Mouse (Mus musculus) c-Kit-positive CD71-positive TER-119-negative erythroid progenitor cells, embryonic 14.5 days (primary cell): ENCODE results near the gene Praf2.
"Not testable (repeated sequence)": the region's sequence is repeated elsewhere in the genome, so short reads cannot be mapped to it uniquely, and the experiment has no call there.

ENCODE experiments used
- DNase-seq: peaks from one replicate; pipeline ENCODE4 v3.0.0-alpha.2; 2013; ENCODE audit warnings: low read depth

Praf2 gene

GRCm38 (mm10) chrX:7728215-7728921 is at the start of gene Praf2:
Gene Praf2 (plus strand): TSS chrX:7728439.
- peak; percentile 73 for DNase-seq

GRCm38 (mm10) chrX:7678986-7679385 is 49.3 kb upstream of the Praf2 start:
- no peak for DNase-seq

GRCm38 (mm10) chrX:7679405-7680056 is 48.7 kb upstream of the Praf2 start:
- DNase-seq: peak; percentile 71

GRCm38 (mm10) chrX:7680057-7680412 is 48.2 kb upstream of the Praf2 start:
- no peak for DNase-seq

GRCm38 (mm10) chrX:7680864-7681263 is 47.4 kb upstream of the Praf2 start, which contains the start of gene Magix:
Gene Magix (minus strand): TSS chrX:7681251.
- no peak for DNase-seq

GRCm38 (mm10) chrX:7688321-7688720 is 39.9 kb upstream of the Praf2 start:
- no peak for DNase-seq

- DNase-seq: no peak
Observed at GRCm38 (mm10) chrX:7690486-7690885, 37.8 kb upstream of the Praf2 start.

GRCm38 (mm10) chrX:7692862-7693261 is 35.4 kb upstream of the Praf2 start:
- DNase-seq: no peak

- DNase-seq: no peak
Observed at GRCm38 (mm10) chrX:7696520-7696919, 31.7 kb upstream of the Praf2 start.

- DNase-seq: peak; percentile 79
Observed at GRCm38 (mm10) chrX:7696954-7697381, 31.3 kb upstream of the Praf2 start, which contains the start of gene Gpkow. Gene Gpkow (plus strand): TSS chrX:7697131.

GRCm38 (mm10) chrX:7713764-7714134 is 14.5 kb upstream of the Praf2 start:
- DNase-seq: not testable (repeated sequence)

- DNase-seq: peak; percentile 89
Observed at GRCm38 (mm10) chrX:7714135-7714899, 13.9 kb upstream of the Praf2 start, which contains the start of gene Wdr45. Gene Wdr45 (plus strand): TSS chrX:7714333.

GRCm38 (mm10) chrX:7716058-7716457 is 12.2 kb upstream of the Praf2 start:
- not testable (repeated sequence) for DNase-seq

GRCm38 (mm10) chrX:7721514-7722281 is 6.5 kb upstream of the Praf2 start, which contains the start of gene Gm45208:
Gene Gm45208 (plus strand): TSS chrX:7722245.
- peak; percentile 59 for DNase-seq

GRCm38 (mm10) chrX:7722282-7722611 is 6.0 kb upstream of the Praf2 start:
- no peak for DNase-seq

GRCm38 (mm10) chrX:7722691-7723090 is 5.5 kb upstream of the Praf2 start:
- DNase-seq: no peak

- no peak for DNase-seq
Observed at GRCm38 (mm10) chrX:7724135-7724534, 4.1 kb upstream of the Praf2 start.

- no peak for DNase-seq
Observed at GRCm38 (mm10) chrX:7725841-7726240, 2.4 kb upstream of the Praf2 start.

GRCm38 (mm10) chrX:7727176-7727575 is 1.1 kb upstream of the Praf2 start:
- no peak for DNase-seq

- no peak for DNase-seq
Observed at GRCm38 (mm10) chrX:7728922-7729265, 655 bp downstream of the Praf2 start.

GRCm38 (mm10) chrX:7733571-7734156 is 5.4 kb downstream of the Praf2 start:
- peak; percentile 55 for DNase-seq
